Mouse (Mus musculus) midbrain, embryonic 16.5 days (tissue): ENCODE results near the gene Zfp281. TPM values are rescaled to one million over a fixed set of nuclear protein-coding genes. Genes with fewer than 3 reads are reported as not detected.

Experiments
- ATAC-seq: fragments of 200-750 bp; cut with Nextera tagmentation; 2 replicates; pipeline ENCODE4 v1.8.0; 2017; ENCODE audit warnings: moderate TSS enrichment
- H3K27ac ChIP-seq: fragments of 300-500 bp; sonication (generic); 2 replicates; pipeline ENCODE4 v1.5.1; 2014; ENCODE audit warnings: mild to moderate bottlenecking, low read length, mixed read lengths
- H3K27me3 ChIP-seq: fragments of 300-500 bp; sonication (generic); 2 replicates; pipeline ENCODE4 v1.6.1; 2014; ENCODE audit warnings: low read depth, low read length, mixed read lengths; ENCODE audit not compliant: control insufficient read depth, insufficient read depth
- H3K36me3 ChIP-seq: fragments of 300-500 bp; sonication (generic); 2 replicates; pipeline ENCODE4 v1.6.1; 2014; ENCODE audit warnings: mild to moderate bottlenecking, low read length, moderate library complexity, mixed read lengths; ENCODE audit not compliant: control insufficient read depth, insufficient read depth
- H3K4me1 ChIP-seq: fragments of 300-500 bp; sonication (generic); 2 replicates; pipeline ENCODE4 v1.6.1; 2014; ENCODE audit warnings: mild to moderate bottlenecking, low read length, mixed read lengths; ENCODE audit not compliant: control insufficient read depth, insufficient read depth
- H3K4me2 ChIP-seq: fragments of 300-500 bp; sonication (generic); 2 replicates; pipeline ENCODE4 v1.6.1; 2014; ENCODE audit warnings: mild to moderate bottlenecking, low read length, mixed read lengths
- H3K4me3 ChIP-seq: fragments of 300-500 bp; sonication (generic); 2 replicates; pipeline ENCODE4 v1.5.1; 2014; ENCODE audit warnings: low read depth, mild to moderate bottlenecking, low read length, moderate library complexity, mixed read lengths
- H3K9ac ChIP-seq: fragments of 300-500 bp; sonication (generic); 2 replicates; pipeline ENCODE4 v1.6.1; 2014; ENCODE audit warnings: low read depth, low read length, mixed read lengths
- H3K9me3 ChIP-seq: fragments of 300-500 bp; sonication (generic); replicated peaks from 2 replicates; pipeline ENCODE4 v1.6.1; 2014; ENCODE audit warnings: mild to moderate bottlenecking, low read length, mixed read lengths; ENCODE audit not compliant: control insufficient read depth, poor library complexity, severe bottlenecking
- WGBS: fragments of 180-500 bp; shearing (Covaris S2); extraction: QIAGEN DNeasy Blood & Tissue Kit; methylation state at CpG from one replicate; pipeline ENCODE4 v1.1.7; 2014; 5-methylcytosine and 5-hydroxymethylcytosine counted together
- polyA plus RNA-seq: library from polyadenylated mRNA; unstranded; fragments of >200 nt; fragmentation: Nextera tagmentation; extraction: Ambion mirVana; gene quantifications from 2 replicates; pipeline ENCODE4 v1.2.1, GENCODE M21; 2015

Gene Zfp281
- polyA plus RNA-seq, 1 experiment from 2014 or later, result 20.8 TPM

DNA sequence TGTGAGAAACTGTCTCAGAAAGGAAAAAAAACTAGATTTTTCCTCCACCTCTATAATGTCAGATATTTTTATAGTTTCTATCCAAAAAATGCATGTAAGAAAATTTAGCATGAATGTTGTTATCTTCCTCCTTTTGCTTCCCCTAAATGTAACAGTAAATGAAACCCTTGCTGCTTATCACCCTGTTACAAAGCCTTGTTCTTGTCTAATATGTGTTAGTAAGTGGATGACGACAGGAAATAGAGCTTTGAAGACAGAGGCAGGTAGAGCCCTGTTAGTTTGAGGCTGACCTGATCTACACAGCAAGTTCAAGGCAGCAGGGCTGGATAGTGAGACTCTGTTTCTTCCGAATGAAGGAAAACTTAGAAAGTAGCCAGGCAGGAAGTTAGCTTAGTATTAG is 14.5 kb downstream of the Zfp281 start:
- Histone ChIP-seq H3K9ac (no peak overlapping the region), H3K27me3 (no peaks in the 10 kb centered on the region), H3K4me3 (no peak overlapping the region), H3K36me3 (no peaks in the 10 kb centered on the region), H3K4me2 (no peak overlapping the region), H3K27ac (no peak overlapping the region), H3K9me3 (no peaks in the 10 kb centered on the region), H3K4me1 (no peaks in the 10 kb centered on the region)
- 92% methylated on average over 2 of the region's 2 CpGs for WGBS
- no peak for ATAC-seq

DNA sequence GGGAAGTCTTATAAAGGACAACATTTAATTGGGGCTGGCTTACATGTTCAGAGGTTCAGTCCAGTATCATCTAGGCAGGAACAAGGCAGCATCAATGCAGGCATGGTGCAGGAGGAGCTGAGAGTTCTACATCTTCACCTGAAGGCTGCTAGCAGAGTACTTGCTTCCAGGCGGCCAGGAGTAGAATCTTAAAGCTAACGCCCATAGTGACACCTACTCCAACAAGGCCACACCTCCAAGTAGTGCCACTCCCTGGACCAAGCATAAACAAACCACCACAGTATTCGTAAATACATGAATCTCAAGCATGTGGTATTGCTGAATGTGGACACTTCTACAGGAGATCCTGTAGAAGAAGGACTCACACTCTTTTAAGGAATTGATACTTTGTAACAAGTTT is 18.0 kb downstream of the Zfp281 start:
- H3K9ac ChIP-seq, result no peak overlapping the region
- no peaks in the 10 kb centered on the region for H3K36me3 ChIP-seq
- no peaks in the 10 kb centered on the region for H3K27me3 ChIP-seq
- no peaks in the 10 kb centered on the region for H3K4me1 ChIP-seq
- no peak overlapping the region for H3K4me2 ChIP-seq
- no peak for ATAC-seq
- H3K27ac ChIP-seq, result no peak overlapping the region
- 83% methylated on average over 3 of the region's 3 CpGs for WGBS
- no peaks in the 10 kb centered on the region for H3K9me3 ChIP-seq
- H3K4me3 ChIP-seq, result no peak overlapping the region

DNA sequence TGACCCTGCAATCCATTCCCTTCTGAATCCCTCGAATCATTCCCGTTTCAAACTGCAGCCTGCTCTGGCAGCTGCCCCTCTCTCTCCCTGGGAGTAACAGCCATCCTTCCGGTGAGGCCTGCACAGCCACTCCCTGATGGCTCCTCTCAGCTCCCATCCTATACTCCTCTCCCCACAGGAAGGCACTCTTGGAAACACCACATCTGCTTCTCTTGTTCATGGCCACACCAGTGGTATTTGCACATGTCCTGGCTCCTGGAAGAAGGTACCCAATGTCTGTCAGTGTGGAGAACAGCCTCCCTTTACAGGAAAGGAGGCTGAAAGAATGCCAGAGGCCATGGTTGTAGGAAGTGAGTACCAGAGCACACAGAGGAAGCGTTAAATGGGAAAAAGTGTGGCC is 19.8 kb downstream of the Zfp281 start:
- H3K9me3 ChIP-seq, result no peaks in the 10 kb centered on the region
- H3K27ac ChIP-seq, result no peak overlapping the region
- no peaks in the 10 kb centered on the region for H3K27me3 ChIP-seq
- no peaks in the 10 kb centered on the region for H3K4me1 ChIP-seq
- no peak overlapping the region for H3K4me3 ChIP-seq
- 56% methylated on average over 4 of the region's 4 CpGs for WGBS
- no peaks in the 10 kb centered on the region for H3K36me3 ChIP-seq
- H3K4me2 ChIP-seq, result no peak overlapping the region
- ATAC-seq, result no peak
- H3K9ac ChIP-seq, result no peak overlapping the region

DNA sequence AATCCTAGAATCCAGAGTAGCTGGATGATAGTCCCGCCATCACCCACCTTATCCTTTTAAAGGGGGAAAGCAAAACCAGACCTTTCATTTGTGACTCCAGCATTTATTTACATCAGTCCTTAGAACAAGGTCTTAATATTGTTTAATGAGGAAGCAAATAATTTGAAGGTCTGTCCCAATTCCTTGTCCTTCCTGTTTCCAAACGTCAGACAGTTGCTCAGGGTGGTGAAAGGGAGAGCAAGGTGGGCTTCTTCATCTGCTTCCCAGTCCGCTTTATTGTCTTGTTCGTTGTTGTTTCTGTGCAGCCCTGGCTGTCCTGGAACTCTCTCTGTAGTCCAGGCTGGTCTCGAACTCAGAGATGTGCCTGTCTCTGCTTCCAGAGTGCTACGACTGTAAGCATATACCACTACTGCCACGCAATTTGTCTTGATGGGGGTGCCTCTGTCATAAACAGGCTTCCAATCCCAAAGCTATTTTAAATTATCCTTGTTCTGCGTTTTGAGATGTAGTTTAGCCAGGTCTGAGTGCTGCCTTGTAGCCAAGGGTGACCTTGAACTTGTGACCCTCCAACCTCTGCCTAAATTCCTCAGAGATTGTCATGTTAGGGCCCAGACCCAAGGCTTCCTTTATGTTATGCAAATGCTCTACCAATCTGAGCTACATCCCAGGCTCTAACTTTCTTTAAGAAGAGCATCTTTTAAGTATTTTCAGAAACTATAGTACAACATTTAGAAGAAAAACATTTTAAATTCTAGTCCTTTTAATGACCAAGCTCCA is 21.3 kb downstream of the Zfp281 start:
- no peak overlapping the region for H3K9ac ChIP-seq
- no peak overlapping the region for H3K27ac ChIP-seq
- H3K4me1 ChIP-seq, result no peaks in the 10 kb centered on the region
- 91% methylated on average over 8 of the region's 8 CpGs for WGBS
- H3K4me3 ChIP-seq, result no peak overlapping the region
- H3K27me3 ChIP-seq, result no peaks in the 10 kb centered on the region
- no peaks in the 10 kb centered on the region for H3K9me3 ChIP-seq
- ATAC-seq, result no peak
- H3K36me3 ChIP-seq, result no peaks in the 10 kb centered on the region
- no peak overlapping the region for H3K4me2 ChIP-seq

DNA sequence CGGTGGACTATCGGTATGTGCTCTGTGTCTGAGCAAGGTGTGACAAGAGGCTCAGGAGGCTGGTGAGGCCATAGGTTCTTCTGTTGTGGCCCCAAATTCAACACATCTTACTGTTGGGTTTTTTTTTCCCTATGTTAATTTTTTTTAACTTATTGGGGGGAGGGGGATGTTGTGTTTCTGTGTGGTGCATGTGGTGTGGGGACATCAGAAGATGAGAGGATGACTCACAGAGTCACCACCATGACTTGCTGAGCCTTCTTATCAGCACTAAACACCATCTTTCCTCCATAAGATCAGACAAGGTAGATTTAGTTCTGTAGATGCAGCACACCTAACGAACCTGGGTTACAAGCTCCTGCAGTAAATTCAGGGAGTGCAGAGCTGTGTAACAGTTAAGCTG is 27.4 kb downstream of the Zfp281 start:
- H3K9me3 ChIP-seq, result no peaks in the 10 kb centered on the region
- WGBS, result 94% methylated on average over 3 of the region's 3 CpGs
- H3K36me3 ChIP-seq, result no peaks in the 10 kb centered on the region
- no peaks in the 10 kb centered on the region for H3K4me1 ChIP-seq
- ATAC-seq, result no peak
- H3K4me3 ChIP-seq, result no peak overlapping the region
- no peak overlapping the region for H3K9ac ChIP-seq
- H3K27me3 ChIP-seq, result no peaks in the 10 kb centered on the region
- no peak overlapping the region for H3K4me2 ChIP-seq
- H3K27ac ChIP-seq, result no peak overlapping the region

DNA sequence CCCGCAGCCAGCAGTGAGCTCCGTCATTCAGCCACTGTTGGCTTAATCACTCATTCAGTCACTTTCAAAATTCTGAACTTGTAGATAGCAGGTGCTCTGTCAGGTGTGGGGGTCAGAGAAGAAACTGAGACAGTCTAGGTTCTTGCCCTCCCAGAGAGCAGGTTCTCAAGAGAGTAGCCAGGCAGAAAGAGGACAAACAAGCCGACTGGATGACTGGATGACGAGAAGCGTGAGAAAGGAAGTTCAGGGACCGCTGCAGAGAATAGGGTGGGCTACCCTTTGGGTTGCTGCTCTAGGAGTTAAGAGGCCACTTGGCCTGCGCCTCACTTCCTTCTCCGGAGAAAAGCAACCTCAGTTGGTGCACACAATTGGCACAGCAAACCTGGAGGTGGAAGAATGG is 28.8 kb downstream of the Zfp281 start:
- no peaks in the 10 kb centered on the region for H3K27me3 ChIP-seq
- no peak overlapping the region for H3K4me3 ChIP-seq
- no peak overlapping the region for H3K9ac ChIP-seq
- no peak for ATAC-seq
- no peak overlapping the region for H3K4me2 ChIP-seq
- no peaks in the 10 kb centered on the region for H3K9me3 ChIP-seq
- H3K4me1 ChIP-seq, result no peaks in the 10 kb centered on the region
- no peak overlapping the region for H3K27ac ChIP-seq
- WGBS, result 83% methylated on average over 8 of the region's 8 CpGs
- H3K36me3 ChIP-seq, result no peaks in the 10 kb centered on the region

DNA sequence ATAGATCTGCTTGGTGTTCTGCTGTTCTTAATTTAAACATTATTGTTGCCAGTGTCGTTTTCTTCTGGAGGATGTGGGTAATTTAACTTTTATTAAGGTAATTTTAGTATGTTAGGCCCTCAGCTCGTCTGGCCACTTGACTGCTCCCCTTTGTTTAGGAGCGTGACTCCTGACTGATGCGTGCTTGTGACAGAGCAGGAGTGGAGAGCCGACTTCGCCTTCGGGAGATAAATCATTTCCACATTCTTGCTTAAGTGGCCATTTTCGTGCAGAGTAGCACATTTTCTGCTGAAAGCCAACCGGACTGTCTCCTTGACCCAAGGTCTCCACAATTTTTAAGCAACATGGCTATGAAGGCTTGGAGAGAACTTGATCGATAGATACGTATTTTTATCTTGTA is 29.7 kb downstream of the Zfp281 start:
- Histone ChIP-seq H3K36me3 (no peaks in the 10 kb centered on the region), H3K9ac (no peak overlapping the region), H3K4me3 (no peak overlapping the region), H3K4me1 (no peaks in the 10 kb centered on the region), H3K27me3 (no peaks in the 10 kb centered on the region), H3K4me2 (no peak overlapping the region), H3K9me3 (no peaks in the 10 kb centered on the region), H3K27ac (no peak overlapping the region)
- ATAC-seq, result no peak
- WGBS, result 75% methylated on average over 11 of the region's 11 CpGs

DNA sequence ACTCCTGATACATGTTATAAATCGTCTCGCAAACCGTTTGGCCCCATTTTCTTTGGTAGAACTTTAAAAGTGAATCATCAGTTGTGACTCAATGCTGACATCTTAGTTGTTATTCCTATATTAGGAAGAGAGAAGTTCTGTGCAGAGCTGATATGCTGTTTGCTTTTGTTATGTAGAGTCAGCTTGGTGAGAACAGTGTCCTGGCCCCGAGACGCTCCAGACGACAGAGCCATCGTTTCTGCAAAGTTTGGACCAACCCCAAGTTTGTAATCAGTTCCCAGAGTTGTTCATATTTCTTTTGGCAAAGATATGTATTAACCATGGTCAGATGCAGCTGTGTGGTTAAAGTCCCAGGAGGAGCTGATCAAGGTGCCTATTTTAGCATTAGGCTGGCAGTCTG is 31.9 kb downstream of the Zfp281 start:
- ATAC-seq, result no peak
- Histone ChIP-seq H3K27ac (no peak overlapping the region), H3K9ac (no peak overlapping the region), H3K4me1 (peaks cover 3% of the 10 kb centered on the region; the same call in 1 of the 2 replicates), H3K36me3 (no peaks in the 10 kb centered on the region), H3K9me3 (no peaks in the 10 kb centered on the region), H3K4me2 (no peak overlapping the region), H3K27me3 (no peaks in the 10 kb centered on the region), H3K4me3 (no peak overlapping the region)
- WGBS, result 85% methylated on average over 7 of the region's 7 CpGs

DNA sequence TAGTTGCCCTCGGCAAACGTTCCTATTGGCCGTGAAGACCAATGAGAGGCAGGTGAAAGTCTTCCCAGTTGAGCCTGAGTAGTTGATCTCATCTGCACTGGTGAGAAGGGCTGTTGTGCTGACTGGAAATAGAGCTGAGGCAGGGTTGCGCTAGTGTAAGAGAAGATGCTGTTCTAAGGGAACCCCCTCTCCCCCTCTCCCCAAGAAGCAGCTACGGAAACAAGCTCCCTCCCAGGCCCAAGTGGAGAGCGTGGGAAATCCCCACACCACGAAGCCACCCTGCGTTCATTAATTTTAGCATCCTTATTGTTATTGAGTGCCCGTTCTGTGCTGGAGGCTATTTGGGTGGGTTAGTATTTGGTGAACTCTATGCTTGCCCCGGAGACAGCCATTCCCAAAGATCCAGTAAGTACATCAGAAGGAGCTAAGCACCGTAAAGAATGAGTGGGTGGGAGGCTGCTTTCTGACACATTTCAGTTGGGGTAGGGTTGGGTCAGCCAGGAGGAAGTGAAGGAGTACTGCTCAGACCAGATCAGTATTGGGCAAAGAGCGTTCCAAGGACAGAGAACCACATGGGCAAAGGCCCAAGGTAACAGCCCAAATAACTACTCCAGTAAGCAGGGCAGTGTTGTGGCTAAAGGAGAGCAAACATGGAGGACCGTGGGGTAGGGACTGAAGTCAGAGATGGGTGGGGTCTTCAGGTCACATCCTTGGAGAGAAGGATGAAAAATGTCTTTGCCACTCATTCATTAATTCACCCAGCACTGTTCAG is 33.9 kb downstream of the Zfp281 start:
- H3K27me3 ChIP-seq, result no peaks in the 10 kb centered on the region
- 92% methylated on average over 13 of the region's 13 CpGs for WGBS

More for the DNA sequence above, 33.9 kb downstream of the Zfp281 start:
- ATAC-seq, result no peak
- H3K4me2 ChIP-seq, result no peak overlapping the region
- no peak overlapping the region for H3K9ac ChIP-seq
- no peaks in the 10 kb centered on the region for H3K36me3 ChIP-seq
- H3K27ac ChIP-seq, result no peak overlapping the region
- H3K4me3 ChIP-seq, result no peak overlapping the region
- peaks cover 3% of the 10 kb centered on the region; the same call in 1 of the 2 replicates for H3K4me1 ChIP-seq
- H3K9me3 ChIP-seq, result no peaks in the 10 kb centered on the region
